Mouse (Mus musculus) embryonic stem cell, embryonic (primary cell): ENCODE measurements around the gene Draxin.

Experiments used
- CTCF ChIA-PET, 4 experiments: fragments of 300-600 bp in 2 of 4; fragments of 350-600 bp in 2 of 4; sonication (Branson Sonifier 250); formaldehyde crosslinking; loops; one replicate each; lab custom pipeline; 2022; ENCODE audit warnings: inconsistent platforms in 2 of 4; lab: Charles Lee
- POLR2A ChIA-PET, 4 experiments: fragments of 300-600 bp in 2 of 4; fragments of 350-600 bp in 2 of 4; sonication (Branson Sonifier 250); formaldehyde crosslinking; loops; one replicate each; lab custom pipeline; 2022; ENCODE audit warnings: antibody characterized with exemption in 4 of 4, inconsistent platforms in 1 of 4; lab: Charles Lee

The Draxin gene

DNA sequence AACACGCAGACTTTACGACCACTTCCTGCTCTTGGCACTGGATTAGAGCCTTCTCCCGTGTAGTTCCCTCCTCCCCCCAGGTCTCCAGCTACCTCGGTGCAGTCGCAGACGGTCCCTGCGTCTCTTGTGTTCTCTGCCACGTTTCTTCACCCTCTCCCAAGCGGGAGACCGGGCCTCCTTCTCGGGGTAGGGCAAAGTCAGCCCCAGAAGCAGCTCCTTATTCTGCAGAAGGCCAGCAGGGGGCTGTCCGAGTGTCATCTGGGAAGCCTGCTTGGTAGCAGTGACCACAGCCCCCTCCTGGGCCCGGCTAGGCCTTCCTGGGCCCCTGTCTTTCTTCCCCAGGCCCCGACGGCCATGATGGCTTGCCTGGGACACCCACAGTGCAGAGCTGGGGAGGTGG is 15.0 kb downstream of the Draxin start:
- ChIA-PET POLR2A (interaction anchor here in 3 of 4 experiments (0.6 to 2.7 kb wide), 22 partner anchors 15 to 172 kb away, joined by 3 to 15 read pairs (median 4); partner anchors contain the start of genes Fbxo2 (in 2 of the 3), Fbxo44 (in 2 of the 3), Disp3 (in 1 of the 3) and Nppb (in 1 of the 3)), CTCF (interaction anchor here (0.5 to 6.6 kb wide), 103 partner anchors 7 to 489 kb away, joined by 3 to 192 read pairs (median 5); partner anchors contain the start of genes Disp3 (in 4 of the 4), Fbxo2 (in 4 of the 4), Fbxo6 (in 4 of the 4) and Fbxo44 (in 3 of the 4))

DNA sequence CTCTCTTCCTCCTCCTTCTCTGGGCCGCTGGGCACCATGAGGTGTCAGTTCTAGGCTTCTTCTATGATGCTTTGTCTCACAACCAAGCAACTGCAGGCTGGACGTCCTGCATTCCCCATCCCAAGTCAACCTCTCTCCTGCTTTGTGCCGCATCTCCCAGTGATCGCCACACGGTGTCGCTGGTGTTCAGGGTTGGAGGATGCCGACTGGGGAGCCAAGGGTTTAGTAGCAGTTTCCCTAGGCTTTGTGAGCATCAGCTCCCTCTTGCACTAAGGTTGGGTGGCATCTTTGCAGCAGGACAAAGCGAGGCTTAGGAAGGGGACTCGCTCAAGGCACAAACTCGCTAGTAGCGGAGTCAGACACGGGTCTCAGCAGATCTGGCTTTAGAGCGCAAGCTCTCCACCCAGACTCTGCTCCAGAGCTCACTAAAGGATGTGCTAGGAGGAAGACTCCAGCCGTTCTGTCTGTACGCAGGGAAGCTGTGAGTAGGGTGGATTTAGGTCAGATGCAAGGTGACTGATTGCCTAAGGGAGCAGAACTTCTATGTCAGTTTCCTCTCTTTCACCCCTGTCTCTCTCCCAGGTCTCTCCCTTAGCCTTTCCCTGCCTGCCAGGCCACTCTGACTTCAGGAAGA is 15.6 kb downstream of the Draxin start:
- CTCF ChIA-PET = interaction anchor here (0.5 to 6.6 kb wide), 96 partner anchors 7 to 489 kb away, joined by 3 to 192 read pairs (median 5); partner anchors contain the start of genes Disp3 (in 4 of the 4), Fbxo2 (in 4 of the 4), Fbxo6 (in 4 of the 4) and Fbxo44 (in 3 of the 4)
- POLR2A ChIA-PET = interaction anchor here in 3 of 4 experiments (0.6 to 2.7 kb wide), 23 partner anchors 15 to 173 kb away, joined by 3 to 15 read pairs (median 4); partner anchors contain the start of genes Fbxo2 (in 2 of the 3), Fbxo44 (in 2 of the 3), Disp3 (in 1 of the 3) and Nppb (in 1 of the 3)

DNA sequence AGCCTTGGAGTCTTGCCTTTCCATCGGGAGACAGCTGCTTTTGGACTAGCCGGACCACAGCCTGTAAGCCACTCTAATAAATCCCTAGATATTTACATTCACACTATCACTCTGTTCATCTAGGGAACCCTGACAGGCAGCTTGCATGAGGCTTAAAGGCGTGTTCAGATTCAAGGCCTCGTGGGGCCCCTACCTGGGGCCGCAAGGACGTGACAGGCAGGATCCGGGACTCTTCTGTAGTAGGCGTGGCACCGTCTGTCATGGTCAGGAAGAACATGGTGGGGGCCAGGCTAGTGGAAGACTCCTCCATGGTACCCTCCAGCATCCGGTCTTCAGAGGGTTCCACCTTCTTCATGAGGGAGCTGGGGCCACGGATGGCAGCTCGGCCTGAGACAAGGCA is 18.0 kb downstream of the Draxin start:
- POLR2A ChIA-PET = interaction anchor here in 1 of 4 experiments (0.7 kb wide), 1 partner anchor 10 kb away, joined by 3 read pairs; no protein-coding TSS in a partner anchor
- CTCF ChIA-PET = interaction anchor here in 3 of 4 experiments (0.7 to 1.4 kb wide), 5 partner anchors 14 to 356 kb away, joined by 3 to 4 read pairs (median 3); no protein-coding TSS in a partner anchor

DNA sequence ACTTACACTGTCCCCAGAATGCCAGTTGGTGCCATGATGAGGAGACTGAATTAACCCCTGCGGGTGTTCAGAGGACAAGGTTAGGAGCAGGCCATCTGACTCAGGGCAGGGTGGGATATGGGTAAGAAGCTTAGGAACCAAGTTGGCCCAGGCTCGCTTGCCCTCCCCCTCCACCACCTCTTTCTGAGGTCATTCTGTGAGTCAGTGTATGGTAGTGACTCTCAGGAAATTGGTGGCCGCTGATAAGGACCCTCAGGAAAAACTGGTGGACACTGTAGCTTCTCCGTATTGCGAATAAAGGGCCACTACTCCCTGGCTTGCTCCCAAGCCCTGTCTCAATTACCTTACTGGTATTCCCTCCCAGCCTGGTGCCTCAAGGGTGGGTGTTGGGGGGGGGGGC is 21.3 kb downstream of the Draxin start:
- ChIA-PET CTCF (interaction anchor here in 2 of 4 experiments (0.6 to 3.2 kb wide), 2 partner anchors 8 to 9 kb away, joined by 4 to 19 read pairs; no protein-coding TSS in a partner anchor), POLR2A (interaction anchor here in 3 of 4 experiments (0.6 to 3.1 kb wide), 8 partner anchors 9 to 179 kb away, joined by 3 to 17 read pairs (median 4); partner anchors contain the start of gene Disp3 (in 1 of the 3))

DNA sequence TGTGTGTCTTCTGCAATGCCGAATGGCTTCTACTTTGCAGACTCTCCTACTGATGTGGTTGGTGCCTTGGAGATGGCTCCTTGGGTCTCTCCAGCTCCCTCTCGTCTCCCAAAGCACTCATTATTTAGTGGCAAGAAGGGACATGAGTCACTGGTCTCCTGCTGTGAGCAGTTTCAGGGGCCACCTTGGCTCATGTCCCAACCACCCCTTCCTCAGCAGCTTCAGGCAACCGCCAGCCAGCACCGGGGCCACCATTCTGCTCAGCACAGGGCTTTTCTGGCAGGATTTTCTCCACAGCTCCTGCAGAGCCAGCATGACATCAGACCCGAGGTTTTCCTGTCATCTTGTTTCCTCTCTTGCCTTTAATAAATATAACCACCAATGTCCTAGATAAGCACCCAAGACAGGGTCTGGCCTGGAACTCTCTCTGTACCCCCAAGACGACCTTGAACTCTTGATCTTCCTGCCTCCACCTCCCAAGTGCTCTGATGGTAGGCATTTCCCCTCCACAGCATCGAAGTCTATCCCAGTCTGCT is 21.9 kb downstream of the Draxin start:
- ChIA-PET CTCF (interaction anchor here in 2 of 4 experiments (1.0 to 3.2 kb wide), 7 partner anchors 8 to 55 kb away, joined by 3 to 19 read pairs (median 3); partner anchors contain the start of genes Agtrap (in 1 of the 2) and Fbxo6 (in 1 of the 2)), POLR2A (interaction anchor here in 3 of 4 experiments (0.6 to 3.1 kb wide), 19 partner anchors 9 to 179 kb away, joined by 3 to 17 read pairs (median 4); partner anchors contain the start of genes Disp3 (in 1 of the 3) and Fbxo6 (in 1 of the 3))

DNA sequence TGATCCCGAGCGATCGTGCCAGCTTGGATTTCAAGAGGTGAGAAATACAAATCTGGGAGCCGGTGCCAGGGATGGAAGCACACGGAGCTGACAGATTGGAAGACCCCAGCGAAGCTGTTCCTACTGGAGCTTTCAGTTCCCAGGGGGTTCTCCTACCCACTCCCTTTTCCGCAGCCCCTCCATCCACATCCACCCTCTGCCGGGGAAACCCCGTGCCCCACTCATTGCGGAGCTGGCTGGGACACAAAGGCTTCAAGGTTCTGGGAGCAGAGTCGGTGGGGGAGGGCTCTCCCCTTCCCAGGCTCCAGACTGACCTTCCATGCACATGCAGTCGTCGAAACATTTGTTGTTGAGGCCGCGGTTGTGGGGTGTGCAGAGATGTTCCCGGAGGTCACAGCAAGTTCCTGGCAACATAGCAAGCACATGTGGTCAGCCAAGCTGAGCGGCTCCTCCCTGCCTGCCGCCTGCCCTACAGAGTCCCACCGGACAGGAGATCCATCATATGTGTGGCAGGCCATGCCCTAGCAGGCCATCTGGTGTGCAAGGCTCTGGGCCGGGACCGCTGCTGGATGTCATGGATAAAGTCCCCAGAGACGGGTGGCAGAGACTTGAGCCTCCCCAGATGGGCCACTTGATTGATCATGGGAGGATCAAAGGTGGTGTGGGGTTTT is 22.7 kb downstream of the Draxin start:
- CTCF ChIA-PET = interaction anchor here in 3 of 4 experiments (0.6 to 3.2 kb wide), 13 partner anchors 8 to 142 kb away, joined by 3 to 19 read pairs (median 3); partner anchors contain the start of genes Agtrap (in 1 of the 3) and Fbxo6 (in 1 of the 3)
- POLR2A ChIA-PET = interaction anchor here (0.6 to 3.1 kb wide), 23 partner anchors 8 to 91 kb away, joined by 3 to 17 read pairs (median 3); partner anchors contain the start of genes Draxin (in 1 of the 4), Fbxo6 (in 1 of the 4) and Mad2l2 (in 1 of the 4)

DNA sequence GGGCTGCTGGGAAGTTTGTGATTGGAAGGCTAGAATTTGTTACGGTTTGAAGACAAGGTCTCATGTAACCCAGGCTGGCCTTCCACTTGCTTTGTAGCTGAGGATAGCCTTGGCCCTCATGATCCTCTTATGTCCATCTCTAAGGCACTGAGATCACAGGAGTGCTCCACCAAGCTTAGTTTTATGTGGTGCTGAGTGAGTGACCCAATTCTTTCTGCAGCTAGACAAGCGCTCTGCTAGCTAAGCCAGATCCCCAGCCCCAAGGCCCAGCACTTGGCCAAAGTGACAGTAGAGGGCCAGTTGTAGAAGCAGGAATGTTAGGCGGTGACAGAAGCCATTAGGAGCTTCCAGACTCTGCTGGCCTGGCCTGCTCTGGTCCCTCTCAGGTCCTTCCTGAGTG is 26.4 kb downstream of the Draxin start:
- ChIA-PET CTCF (interaction anchor here (0.6 to 2.3 kb wide), 10 partner anchors 9 to 146 kb away, joined by 3 to 12 read pairs (median 4); no protein-coding TSS in a partner anchor), POLR2A (interaction anchor here in 2 of 4 experiments (0.7 to 1.8 kb wide), 9 partner anchors 9 to 116 kb away, joined by 3 to 5 read pairs (median 3); partner anchors contain the start of gene Fbxo6 (in 1 of the 2))

DNA sequence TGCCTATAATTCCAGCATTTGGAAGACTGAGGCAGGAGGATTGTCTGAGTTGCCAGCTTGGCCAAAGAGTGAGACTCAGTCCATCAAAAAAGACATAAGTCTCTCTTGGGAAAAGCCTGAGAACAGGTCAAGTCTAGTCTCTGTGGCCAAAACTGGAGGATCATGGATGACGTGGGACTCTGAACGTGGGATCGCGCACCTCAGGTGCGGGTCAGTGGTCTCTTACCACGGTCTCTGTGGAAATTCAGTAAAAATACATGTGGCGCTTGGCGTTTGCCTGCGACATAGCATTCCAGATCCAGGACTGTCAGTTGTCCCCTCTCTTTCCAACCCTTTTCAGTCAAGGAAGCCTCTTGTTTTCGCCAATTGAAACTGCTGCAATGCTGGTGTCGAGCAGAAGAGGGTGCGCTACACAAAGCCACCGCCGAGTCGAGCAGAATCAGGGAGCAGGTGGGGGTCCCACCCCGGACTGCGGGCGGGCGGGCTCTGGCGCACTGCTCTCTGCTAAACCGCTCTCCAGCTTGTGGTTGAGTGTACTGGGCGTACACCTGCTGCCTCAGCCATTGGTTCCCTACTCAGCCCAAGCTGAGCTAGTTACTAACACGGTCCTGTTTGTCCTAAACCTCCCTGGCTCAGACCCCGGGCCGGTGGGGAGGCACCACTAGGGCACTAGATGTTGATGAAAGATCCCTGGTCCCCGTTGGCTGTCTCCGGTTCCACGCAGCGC is 28.5 kb downstream of the Draxin start:
- ChIA-PET POLR2A (interaction anchor here in 2 of 4 experiments (0.6 to 4.2 kb wide), 8 partner anchors 13 to 50 kb away, joined by 3 to 26 read pairs (median 4); partner anchors contain the start of genes Agtrap (in 1 of the 2) and Fbxo6 (in 1 of the 2)), CTCF (interaction anchor here in 3 of 4 experiments (0.6 to 2.0 kb wide), 12 partner anchors 8 to 186 kb away, joined by 3 to 17 read pairs (median 4); partner anchors contain the start of genes Agtrap (in 1 of the 3) and Disp3 (in 1 of the 3))

DNA sequence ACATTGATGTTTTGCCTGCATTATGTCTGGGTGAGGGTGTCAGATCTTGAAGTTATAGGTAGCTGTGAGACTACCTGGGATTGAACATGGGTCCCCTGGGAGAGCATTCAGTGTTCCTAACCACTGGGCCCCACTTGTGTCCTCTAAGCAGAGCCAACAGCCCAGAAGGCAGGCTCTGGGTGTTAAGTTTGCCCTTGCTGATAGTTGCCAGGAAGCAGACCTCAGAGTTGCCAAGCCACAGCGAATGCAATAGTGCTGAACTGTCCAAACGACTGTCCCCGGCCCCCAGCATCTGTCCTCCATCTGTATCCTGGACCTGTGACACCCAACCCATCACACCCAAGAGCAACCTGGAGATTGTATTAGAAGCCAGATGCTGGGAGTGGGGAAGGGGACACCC is 31.8 kb downstream of the Draxin start:
- CTCF ChIA-PET = interaction anchor here in 2 of 4 experiments (1.5 to 1.9 kb wide), 2 partner anchors 18 to 71 kb away, joined by 6 read pairs; no protein-coding TSS in a partner anchor
- POLR2A ChIA-PET = interaction anchor here in 2 of 4 experiments (0.6 to 1.8 kb wide), 4 partner anchors 9 to 162 kb away, joined by 3 to 6 read pairs (median 4); partner anchors contain the start of gene Plod1 (in 1 of the 2)

DNA sequence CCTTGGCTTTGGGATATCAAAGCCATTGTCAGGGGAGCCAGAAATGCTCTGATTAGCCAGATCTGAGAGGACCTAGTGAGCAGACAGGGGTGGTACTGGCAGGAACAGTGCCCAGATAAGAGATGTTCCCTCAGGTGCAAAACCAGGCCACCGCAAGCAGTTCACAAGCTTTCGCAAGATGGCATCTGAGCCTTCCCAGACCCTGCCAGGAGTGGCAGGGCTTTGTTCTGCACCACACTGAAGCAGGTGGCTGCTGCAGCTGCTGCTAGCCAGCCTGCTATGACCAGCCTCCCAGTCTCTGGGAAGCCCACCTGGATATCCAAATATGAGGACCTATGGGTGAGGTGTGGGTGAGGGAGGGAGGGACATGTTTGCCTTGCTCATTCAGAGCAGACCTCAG is 32.6 kb downstream of the Draxin start:
- POLR2A ChIA-PET = interaction anchor here in 2 of 4 experiments (1.0 to 2.3 kb wide), 4 partner anchors 10 to 161 kb away, joined by 3 to 9 read pairs (median 6); partner anchors contain the start of genes Agtrap (in 1 of the 2) and Plod1 (in 1 of the 2)
- CTCF ChIA-PET = interaction anchor here in 1 of 4 experiments (0.6 kb wide), 1 partner anchor 15 kb away, joined by 3 read pairs; no protein-coding TSS in a partner anchor

DNA sequence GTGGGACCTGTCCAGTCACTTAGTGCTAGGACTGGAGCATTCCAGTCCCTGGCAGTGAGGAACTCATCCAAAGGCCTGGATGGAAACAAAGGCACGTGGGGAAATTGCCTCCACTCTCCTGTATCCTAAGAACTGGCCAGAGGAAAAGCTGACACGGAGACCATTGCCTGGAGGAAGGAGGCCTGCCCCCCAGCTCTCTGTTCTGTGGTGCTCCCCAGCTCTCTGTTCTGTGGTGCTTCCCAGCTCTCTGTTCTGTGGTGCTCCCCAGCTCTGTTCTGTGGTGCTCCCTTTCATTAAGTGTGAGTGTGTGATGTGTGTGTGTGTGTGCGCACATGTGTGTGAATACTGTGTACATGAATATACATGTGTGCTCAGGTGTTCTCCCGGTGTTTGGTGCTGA is 35.4 kb downstream of the Draxin start:
- ChIA-PET CTCF (interaction anchor here (0.6 to 4.4 kb wide), 21 partner anchors 9 to 227 kb away, joined by 3 to 23 read pairs (median 4); partner anchors contain the start of genes Clcn6 (in 1 of the 4), Fbxo6 (in 1 of the 4) and Mthfr (in 1 of the 4)), POLR2A (interaction anchor here in 3 of 4 experiments (1.0 to 2.7 kb wide), 13 partner anchors 8 to 69 kb away, joined by 3 to 35 read pairs (median 4); partner anchors contain the start of genes Clcn6 (in 1 of the 3), Fbxo2 (in 1 of the 3), Fbxo44 (in 1 of the 3) and Mthfr (in 1 of the 3))

DNA sequence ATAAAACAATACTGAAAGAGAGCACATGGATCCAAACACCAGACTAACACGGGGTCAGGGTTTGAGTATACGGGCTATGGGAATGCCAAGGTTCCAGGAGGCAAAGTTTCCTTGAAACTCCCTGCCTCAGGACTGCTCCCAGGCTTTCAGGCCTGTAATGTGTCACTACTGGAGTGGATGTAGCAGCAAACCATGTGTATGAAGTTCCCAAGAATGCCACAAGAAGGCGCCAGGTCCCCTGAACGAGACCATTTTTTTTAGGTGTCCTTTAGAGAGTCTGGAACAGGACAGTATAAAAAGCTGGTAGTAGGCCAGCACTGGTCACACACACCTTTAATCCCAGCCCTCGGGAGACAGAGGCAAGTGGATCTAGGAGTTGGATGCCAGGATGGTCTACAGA is 36.3 kb downstream of the Draxin start:
- CTCF ChIA-PET = interaction anchor here (0.5 to 4.4 kb wide), 20 partner anchors 8 to 140 kb away, joined by 3 to 23 read pairs (median 4); partner anchors contain the start of genes Clcn6 (in 1 of the 4), Fbxo6 (in 1 of the 4), Mthfr (in 1 of the 4) and Nppb (in 1 of the 4)
- POLR2A ChIA-PET = interaction anchor here (0.6 to 3.6 kb wide), 16 partner anchors 9 to 859 kb away, joined by 3 to 53 read pairs (median 4); partner anchors contain the start of genes Clcn6 (in 1 of the 4), Fbxo2 (in 1 of the 4), Fbxo44 (in 1 of the 4) and Fbxo6 (in 1 of the 4)

DNA sequence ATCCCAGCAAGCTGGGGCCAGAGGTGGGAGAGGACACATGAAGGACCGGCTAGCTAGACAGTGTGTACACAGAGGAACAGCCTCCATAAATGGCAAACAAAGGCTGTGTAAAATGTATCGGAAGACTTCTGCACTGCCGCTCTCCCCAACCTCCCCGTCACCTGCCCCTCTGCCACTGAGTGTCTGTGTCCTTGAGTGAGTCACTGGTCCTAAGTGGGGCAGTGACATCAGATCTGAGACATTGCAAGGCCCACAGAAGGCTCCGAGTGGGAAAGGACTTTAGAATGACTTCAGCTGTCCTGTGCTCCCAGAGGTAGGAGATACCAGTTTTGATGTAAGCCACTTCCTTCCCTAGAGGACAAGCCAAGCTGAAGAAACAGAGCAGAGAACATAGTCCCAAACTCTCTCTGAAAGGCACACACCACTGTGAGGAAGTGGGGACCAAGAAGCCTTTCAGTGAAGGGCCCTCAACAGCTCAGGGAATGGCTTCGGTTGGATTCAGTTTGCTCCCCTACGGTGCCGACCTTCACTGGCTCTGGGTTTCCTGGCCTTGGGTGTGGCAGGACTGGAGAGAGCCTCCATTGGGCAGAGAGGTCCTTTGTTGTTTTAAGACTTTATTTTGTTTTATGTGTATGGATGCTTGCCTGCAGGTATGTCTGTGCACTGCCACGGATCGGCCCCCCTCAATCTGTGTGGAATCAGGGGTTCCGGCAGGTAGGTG is 37.8 kb downstream of the Draxin start:
- POLR2A ChIA-PET = interaction anchor here (0.5 to 3.6 kb wide), 13 partner anchors 8 to 519 kb away, joined by 3 to 53 read pairs (median 4); partner anchors contain the start of genes Clcn6 (in 1 of the 4) and Mthfr (in 1 of the 4)
- CTCF ChIA-PET = interaction anchor here in 3 of 4 experiments (0.6 to 4.4 kb wide), 9 partner anchors 10 to 132 kb away, joined by 3 to 23 read pairs (median 3); no protein-coding TSS in a partner anchor

DNA sequence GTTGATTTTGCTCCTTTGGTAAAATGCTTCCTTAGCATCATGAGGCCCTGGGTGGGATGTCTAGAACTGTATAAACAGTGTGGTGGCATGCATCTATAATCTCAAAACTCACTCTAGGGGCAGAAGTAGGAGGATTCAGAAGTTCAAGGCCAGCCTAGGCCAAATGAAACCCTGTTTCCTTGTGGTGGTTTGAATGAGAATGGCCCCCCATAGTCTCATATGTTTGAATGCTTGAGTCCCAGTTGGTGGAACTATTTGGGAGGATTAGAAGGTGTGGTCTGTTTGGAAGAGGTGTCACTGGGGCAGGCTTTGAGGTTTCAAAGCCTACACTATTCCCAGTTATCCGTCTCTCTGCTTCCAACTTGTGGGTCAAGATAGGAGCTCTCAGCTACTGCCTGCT is 39.3 kb downstream of the Draxin start:
- CTCF ChIA-PET = interaction anchor here in 1 of 4 experiments (2.0 kb wide), 1 partner anchor 9 kb away, joined by 8 read pairs; no protein-coding TSS in a partner anchor

More for the DNA sequence above, 39.3 kb downstream of the Draxin start:
- POLR2A ChIA-PET = interaction anchor here in 3 of 4 experiments (0.7 to 3.6 kb wide), 9 partner anchors 7 to 61 kb away, joined by 3 to 53 read pairs (median 7); partner anchors contain the start of genes Clcn6 (in 1 of the 3), Fbxo6 (in 1 of the 3) and Mthfr (in 1 of the 3)
